Mouse (Mus musculus): ENCODE results near the gene Cast.

Gene Cast

GRCm38 (mm10) chr13:74808152-74808929, at the start of gene Cast:
Gene Cast (minus strand): TSS chr13:74808810.
- peak; percentile 54 to 57 for DNase-seq

GRCm38 (mm10) chr13:74854338-74855047, 45.9 kb upstream of the Cast start:
- peak; percentile 35 to 62 for DNase-seq

- DNase-seq, result no peak
Measured at GRCm38 (mm10) chr13:74850823-74851222, 42.2 kb upstream of the Cast start.

DNA sequence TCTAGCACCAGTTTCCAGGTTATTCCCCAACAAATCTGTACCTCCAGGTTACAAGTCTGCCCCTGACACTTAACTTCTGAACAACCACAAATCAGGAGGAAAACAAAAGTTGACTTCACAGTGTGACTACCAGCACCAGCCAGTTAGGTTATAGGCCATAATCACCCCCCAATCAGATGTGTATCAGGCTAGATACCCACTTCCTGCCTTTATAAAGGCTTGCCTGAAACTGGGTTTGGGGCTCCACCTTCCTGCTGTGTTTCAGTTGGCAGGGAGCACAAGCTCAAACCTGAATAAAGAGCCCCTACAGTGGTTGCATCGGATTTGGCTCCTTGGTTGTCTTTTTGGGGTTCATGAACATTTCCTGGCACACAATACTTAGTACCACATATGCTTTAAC, 37.3 kb upstream of the Cast start:
- DNase-seq, result no peak

DNA sequence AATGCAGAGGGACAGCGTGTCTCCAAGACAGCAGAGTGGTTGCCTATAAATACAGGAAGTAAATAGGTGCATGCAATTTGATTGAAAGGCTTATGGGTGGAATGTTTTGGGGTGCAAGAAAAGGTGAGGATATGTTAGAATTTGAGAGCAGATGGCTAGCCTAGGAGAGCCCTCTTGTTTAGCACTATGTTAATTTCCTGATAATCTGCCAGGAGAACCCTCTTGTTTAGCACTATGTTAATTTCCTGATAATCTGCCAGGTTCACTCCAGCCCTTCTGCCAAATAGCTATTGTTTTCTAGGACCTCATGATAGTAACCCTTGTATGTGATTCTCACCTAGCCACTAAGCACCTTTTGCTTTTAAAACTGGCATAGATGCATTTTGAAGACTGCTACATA, 25.9 kb upstream of the Cast start:
- DNase-seq, result no peak

DNA sequence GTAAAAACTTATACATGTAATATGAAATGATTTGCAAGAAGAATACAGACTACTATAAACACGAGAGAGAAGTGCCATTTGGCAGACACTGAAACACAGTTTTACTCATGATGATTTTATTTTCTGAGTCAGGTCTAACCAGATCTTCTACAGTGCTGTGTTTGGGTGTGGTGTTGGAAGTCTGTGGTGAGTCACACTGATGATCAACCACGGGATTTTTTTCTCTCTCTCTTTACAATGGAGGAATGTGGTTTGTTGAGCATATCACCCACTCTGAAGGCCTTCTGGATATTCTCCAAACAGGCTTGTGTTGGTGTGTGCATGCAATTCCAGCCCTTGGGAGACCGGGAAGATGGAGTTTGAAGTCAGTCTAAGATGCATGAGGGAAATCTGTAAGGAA, 13.5 kb upstream of the Cast start:
- no peak for DNase-seq

DNA sequence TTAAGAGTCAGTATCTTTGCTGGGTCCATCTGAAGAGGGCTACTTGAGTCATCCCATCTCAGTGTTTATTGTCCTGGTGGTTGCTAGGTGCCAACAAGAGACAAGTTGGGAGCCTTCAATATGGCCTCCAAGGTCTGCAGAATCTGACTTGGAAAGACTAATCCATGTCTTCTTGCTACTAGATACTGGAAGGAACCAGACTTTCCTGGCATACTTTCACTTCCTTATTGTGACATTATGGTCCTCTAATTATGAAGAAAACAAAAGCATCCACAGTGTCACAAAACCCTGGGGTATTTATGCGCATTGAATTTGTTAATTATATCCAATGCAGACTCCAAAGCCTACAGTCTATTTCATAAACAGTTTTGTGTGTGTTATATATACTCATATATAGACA, 7.1 kb upstream of the Cast start:
- no peak for DNase-seq

- peak; percentile 71 to 73 for DNase-seq
Measured at GRCm38 (mm10) chr13:74807446-74808151, 1.0 kb downstream of the Cast start.

- no peak for DNase-seq
Measured at GRCm38 (mm10) chr13:74806934-74807333, 1.7 kb downstream of the Cast start.

GRCm38 (mm10) chr13:74794435-74794834, 14.2 kb downstream of the Cast start:
- no peak for DNase-seq

DNA sequence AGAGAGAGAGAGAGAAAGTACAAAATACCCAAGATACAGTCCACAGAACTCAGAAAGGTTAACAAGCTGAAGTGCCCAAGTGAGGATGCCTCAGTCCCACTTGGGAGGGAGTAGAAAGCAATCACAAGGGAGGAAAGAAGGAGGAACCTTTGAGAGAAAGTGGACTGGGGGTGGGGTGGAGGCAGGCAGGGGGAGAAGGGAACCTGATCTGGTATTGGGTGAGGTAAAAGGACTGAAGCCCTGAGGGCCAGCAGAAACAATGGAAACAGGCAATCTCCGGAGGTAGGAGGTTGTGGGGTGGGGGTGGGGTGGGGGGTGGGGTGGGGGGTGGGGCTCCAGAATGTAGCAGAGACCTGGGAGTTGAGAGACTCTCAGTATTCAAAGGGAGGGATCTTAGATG, 20.9 kb downstream of the Cast start:
- no peak for DNase-seq

GRCm38 (mm10) chr13:74772151-74772550, 36.5 kb downstream of the Cast start:
- DNase-seq, result no peak

DNA sequence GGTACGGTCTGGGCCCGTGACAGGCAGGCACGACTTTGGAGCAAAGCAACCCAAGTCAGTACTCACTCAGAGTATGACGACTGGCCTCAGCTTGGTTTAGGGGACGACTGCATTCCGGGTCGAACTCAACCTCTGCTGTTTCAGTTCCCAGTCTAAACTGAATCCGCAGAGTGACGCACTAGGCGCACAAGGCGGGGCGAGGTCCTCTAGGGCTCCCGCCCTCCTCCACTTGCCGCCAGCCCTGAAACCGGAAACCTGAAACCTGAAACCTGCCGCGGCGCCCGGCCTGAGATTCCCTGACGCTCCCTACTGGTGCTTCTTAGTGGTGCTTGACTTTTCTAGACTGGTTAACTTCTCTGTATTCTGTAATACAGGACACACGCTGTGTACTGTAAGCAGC, 38.1 kb downstream of the Cast start:
- DNase-seq, result peak; percentile 83 to 86

- DNase-seq, result no peak
Measured at GRCm38 (mm10) chr13:74769871-74770270, 38.7 kb downstream of the Cast start.

DNA sequence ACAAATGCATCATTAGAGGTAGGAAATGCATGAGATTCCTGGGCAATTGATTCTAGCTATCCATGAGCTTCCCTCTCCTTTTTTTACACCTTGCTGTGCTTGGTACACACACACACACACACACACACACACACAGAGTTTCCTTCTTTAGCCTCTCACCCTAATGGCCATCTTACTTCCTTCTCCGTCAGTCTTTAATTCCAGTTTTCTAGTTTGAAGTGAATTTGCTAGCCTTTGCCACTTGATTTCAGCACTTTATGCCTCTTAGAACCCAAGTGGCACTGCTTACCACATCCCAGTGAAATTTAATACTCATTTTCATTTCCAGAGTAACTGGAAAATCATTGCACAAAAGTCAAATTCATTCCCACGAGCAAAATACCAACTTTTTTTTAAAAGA, 41.4 kb downstream of the Cast start:
- no peak for DNase-seq

- no peak for DNase-seq
Measured at GRCm38 (mm10) chr13:74762741-74763140, 45.9 kb downstream of the Cast start.

- DNase-seq, result no peak
Measured at GRCm38 (mm10) chr13:74759152-74759551, 49.5 kb downstream of the Cast start.

DNA sequence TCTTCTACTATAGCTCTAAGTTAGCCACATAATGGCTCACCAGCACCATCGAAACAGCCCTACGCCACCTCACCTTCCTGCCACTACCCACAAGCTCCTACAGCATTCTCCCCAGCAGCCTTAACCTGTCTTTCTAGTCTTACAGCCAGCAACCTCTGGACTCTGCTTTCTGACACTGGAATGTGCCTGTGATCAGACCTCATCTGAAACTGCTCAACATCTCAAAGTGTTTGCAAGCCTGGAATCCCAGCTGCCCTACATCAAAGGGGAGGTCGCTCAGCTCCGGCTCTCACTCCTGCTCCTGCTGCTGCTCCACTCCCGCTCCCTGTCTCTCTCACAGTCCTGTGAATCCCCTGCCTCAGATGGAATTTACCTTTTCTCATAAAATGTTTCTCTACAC, 65.4 kb downstream of the Cast start:
- no peak for DNase-seq

- DNase-seq, result no peak
Measured at GRCm38 (mm10) chr13:74736396-74736795, 72.2 kb downstream of the Cast start.

GRCm38 (mm10) chr13:74735834-74736233, 72.8 kb downstream of the Cast start:
- DNase-seq, result no peak

DNA sequence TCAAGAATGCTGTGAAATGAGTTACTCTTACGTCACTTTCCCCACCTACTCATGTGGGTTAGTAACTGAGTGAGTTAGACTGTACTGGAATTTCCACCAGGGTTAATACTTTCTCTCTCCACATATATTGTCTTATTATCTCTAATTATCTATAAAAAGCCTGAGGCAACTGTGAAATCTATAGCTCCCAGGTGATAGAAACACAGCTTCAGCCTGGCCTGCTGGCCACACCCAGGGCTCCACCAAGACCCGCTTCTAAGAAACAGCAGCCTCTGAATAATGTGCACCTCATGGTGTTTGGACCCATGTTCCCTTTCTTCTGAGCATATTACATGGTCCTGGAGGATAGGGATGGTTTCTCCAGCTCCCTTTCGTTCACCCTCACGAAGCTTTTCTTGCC, 74.9 kb downstream of the Cast start:
- DNase-seq, result no peak

DNA sequence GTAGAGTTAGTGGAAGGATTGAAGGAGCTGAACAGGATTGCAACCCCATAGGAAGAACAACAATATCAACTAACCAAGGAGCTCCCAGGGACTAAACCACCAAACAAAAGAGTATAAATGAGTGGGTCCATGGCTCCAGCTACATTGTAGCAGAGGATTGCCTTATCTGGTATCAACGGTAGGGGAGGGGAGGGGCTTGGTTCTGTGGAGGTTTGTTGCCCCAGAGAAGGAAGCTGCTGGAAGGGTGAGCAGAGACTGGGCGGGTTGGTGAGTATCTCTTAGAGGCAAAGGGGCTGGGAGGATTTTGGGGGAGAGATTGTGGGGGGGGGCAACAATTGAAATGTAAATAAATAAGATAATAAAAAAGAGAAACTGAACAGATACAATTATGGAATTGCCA, 89.6 kb downstream of the Cast start:
- DNase-seq, result no peak

GRCm38 (mm10) chr13:74696225-74696624, 112.4 kb downstream of the Cast start:
- no peak for DNase-seq
